Mouse (Mus musculus) CH12.LX (cell line): ENCODE results near the gene Agrp. TPM values are rescaled to one million over a fixed set of nuclear protein-coding genes. Genes with fewer than 3 reads are reported as not detected.
A peak's percentile ranks its signal among the peaks of the same experiment; 100 is the strongest.

Source experiments
- DNase-seq: peaks from one replicate; pipeline ENCODE4 v3.0.0-alpha.2; 2013; ENCODE audit errors: extremely low read depth
- H3K27ac ChIP-seq: 2 replicates; pipeline ENCODE4 v1.5.1; 2012; ENCODE audit warnings: low read depth, mild to moderate bottlenecking, control low read depth, moderate library complexity; ENCODE audit not compliant: insufficient read depth
- H3K27me3 ChIP-seq: replicated peaks from 2 replicates; pipeline ENCODE3; 2012; ENCODE audit warnings: inconsistent platforms
- H3K36me3 ChIP-seq, 2 experiments: replicated peaks in 1 of 2; 2 replicates each; pipeline versions ENCODE3 to v1.6.1; 2012; ENCODE audit warnings: inconsistent platforms in 1 of 2, low read length in 1 of 2, mild to moderate bottlenecking in 1 of 2, mixed read lengths in 1 of 2, moderate library complexity in 1 of 2; ENCODE audit not compliant: control insufficient read depth in 1 of 2, insufficient read depth in 1 of 2
- H3K4me1 ChIP-seq, 2 experiments: 2 replicates each; pipeline ENCODE4 v1.6.1; 2012; ENCODE audit warnings: inconsistent platforms in 1 of 2, moderate library complexity in 1 of 2; ENCODE audit not compliant: insufficient read depth in 2 of 2, control insufficient read depth in 1 of 2
- H3K4me2 ChIP-seq: 2 replicates; pipeline ENCODE4 v1.6.1; 2012; ENCODE audit warnings: low read depth, mild to moderate bottlenecking, control low read depth; ENCODE audit not compliant: poor library complexity, insufficient read depth, severe bottlenecking
- H3K4me3 ChIP-seq, 3 experiments: fragments of 150-350 bp in 1 of 3; sonication (generic) in 1 of 3; replicated peaks in 1 of 3; 2 replicates each; pipeline versions ENCODE3 to v1.5.1; 2011 to 2012; ENCODE audit warnings: low read depth in 2 of 3, low read length in 2 of 3, mild to moderate bottlenecking in 2 of 3, moderate library complexity in 2 of 3, control low read depth in 1 of 3, improper control_type of control experiment in 1 of 3, inconsistent platforms in 1 of 3, mixed read lengths in 1 of 3; ENCODE audit not compliant: poor library complexity in 1 of 3
- H3K79me2 ChIP-seq: replicated peaks from 2 replicates; pipeline ENCODE4 v1.6.1; 2012; ENCODE audit warnings: mild to moderate bottlenecking, moderate library complexity; ENCODE audit not compliant: control insufficient read depth, poor library complexity, insufficient read depth, severe bottlenecking; ENCODE audit errors: extremely low read depth
- H3K9ac ChIP-seq: 2 replicates; pipeline ENCODE4 v1.6.1; 2012; ENCODE audit warnings: low read depth, mild to moderate bottlenecking, control low read depth, moderate library complexity; ENCODE audit not compliant: insufficient read depth
- H3K9me3 ChIP-seq: replicated peaks from 2 replicates; pipeline ENCODE3; 2012; ENCODE audit warnings: low read length, inconsistent platforms, mixed read lengths
- CHD1 ChIP-seq: IDR thresholded peaks from 2 replicates; pipeline ENCODE4 v1.6.1; 2012; ENCODE audit warnings: low read depth, low read length, improper control_type of control experiment, inconsistent platforms
- CTCF ChIP-seq, 2 experiments: IDR thresholded peaks in 1 of 2; conservative IDR thresholded peaks in 1 of 2; 2 replicates each; pipeline ENCODE4 v1.5.1; 2011 to 2012; ENCODE audit warnings: low read depth in 2 of 2, low read length in 2 of 2, improper control_type of control experiment in 1 of 2, inconsistent platforms in 1 of 2, mild to moderate bottlenecking in 1 of 2, moderate library complexity in 1 of 2
- ETS1 ChIP-seq: conservative IDR thresholded peaks from 2 replicates; pipeline ENCODE4 v1.6.1; 2012; ENCODE audit warnings: low read depth, mild to moderate bottlenecking, inconsistent platforms, low read length, improper control_type of control experiment, moderate library complexity
- GABPA ChIP-seq: IDR thresholded peaks from 2 replicates; pipeline ENCODE4 v1.6.1; 2012; ENCODE audit warnings: low read depth, low read length, improper control_type of control experiment, inconsistent platforms; ENCODE audit not compliant: insufficient replicate concordance
- JUN ChIP-seq: IDR thresholded peaks from 2 replicates; pipeline ENCODE4 v1.6.1; 2011; ENCODE audit warnings: low read depth, mild to moderate bottlenecking, low read length, improper control_type of control experiment, moderate library complexity; ENCODE audit not compliant: insufficient read depth
- MAX ChIP-seq: IDR thresholded peaks from 2 replicates; pipeline ENCODE4 v1.6.1; 2011; ENCODE audit warnings: low read length, improper control_type of control experiment
- MEF2A ChIP-seq: IDR thresholded peaks from 2 replicates; pipeline ENCODE4 v1.6.1; 2014; ENCODE audit warnings: low read depth, mild to moderate bottlenecking, inconsistent platforms, low read length, improper control_type of control experiment, borderline replicate concordance
- PAX5 ChIP-seq: IDR thresholded peaks from 2 replicates; pipeline ENCODE4 v1.6.1; 2012; ENCODE audit warnings: low read length, inconsistent platforms, mixed read lengths
- RCOR1 ChIP-seq: conservative IDR thresholded peaks from 2 replicates; pipeline ENCODE4 v1.6.1; 2012; ENCODE audit warnings: low read depth, mild to moderate bottlenecking, inconsistent platforms, low read length, improper control_type of control experiment
- SIN3A ChIP-seq: IDR thresholded peaks from 2 replicates; pipeline ENCODE4 v1.6.1; 2012; ENCODE audit warnings: low read length, improper control_type of control experiment, inconsistent platforms
- TBP ChIP-seq: conservative IDR thresholded peaks from 2 replicates; pipeline ENCODE4 v1.6.1; 2011; ENCODE audit warnings: low read depth, low read length, improper control_type of control experiment
- TCF12 ChIP-seq: IDR thresholded peaks from 2 replicates; pipeline ENCODE4 v1.6.1; 2014; ENCODE audit warnings: low read depth, mild to moderate bottlenecking, inconsistent platforms, low read length, improper control_type of control experiment
- UBTF ChIP-seq: IDR thresholded peaks from 2 replicates; pipeline ENCODE4 v1.6.1; 2012; ENCODE audit warnings: low read depth, mild to moderate bottlenecking, inconsistent platforms, low read length, improper control_type of control experiment, moderate library complexity
- ZNF384 ChIP-seq: IDR thresholded peaks from 2 replicates; pipeline ENCODE4 v1.6.1; 2012; ENCODE audit warnings: low read depth, low read length, improper control_type of control experiment, inconsistent platforms
- dilution Hi-C: fragments of 300-500 bp; cut with MboI; formaldehyde crosslinking; loops from 2 replicates; pipeline ENCODE4 v1.14.3; 2020; ENCODE audit warnings: low sequenced_read_pairs; ENCODE audit not compliant: extremely low pct_unique_long_range_greater_than_20kb, extremely low pct_ligation_motif_present
- in situ Hi-C: fragments of 300-500 bp; cut with MboI; formaldehyde crosslinking; loops from 3 replicates; pipeline ENCODE4 v1.14.3; 2019; ENCODE audit warnings: low sequenced_read_pairs, low pct_ligation_motif_present, low pct_unique_long_range_greater_than_20kb, mixed read lengths
- polyA plus RNA-seq: library from polyadenylated mRNA; unstranded; fragments of >175 nt; gene quantifications from 2 replicates; pipeline ENCODE4 v1.2.1, GENCODE M21; 2012; ENCODE audit warnings: low read depth; ENCODE audit not compliant: insufficient read length
- total RNA-seq, 2 experiments: library from RNA; depleted of rRNA; stranded (reverse); fragments of 300-350 nt in 1 of 2; fragments of >200 nt in 1 of 2; gene quantifications; 2 replicates each; pipeline ENCODE4 v1.2.3; 2012 to 2014

Gene Agrp
- total and polyA plus RNA-seq, 3 experiments: 0.30 TPM; not detected in 2

DNA sequence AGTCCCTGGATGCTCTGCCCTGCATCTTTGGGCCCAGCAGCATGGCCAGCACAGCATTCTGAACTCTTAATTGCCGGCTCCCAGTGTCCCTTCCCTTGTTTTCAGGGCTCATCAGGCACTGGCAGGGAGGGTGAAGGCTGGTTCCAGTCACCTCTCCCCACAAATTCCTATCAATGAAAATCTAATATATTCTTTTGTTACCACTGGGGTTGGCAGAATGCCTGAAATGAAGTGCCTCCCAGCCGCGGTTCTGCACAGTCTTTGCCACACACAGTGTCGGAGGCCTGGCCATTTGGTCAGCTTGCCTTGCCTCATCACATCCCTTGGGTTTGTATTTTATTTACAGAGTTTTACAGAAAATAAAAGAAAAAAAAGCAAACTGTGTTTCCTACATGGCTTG, 15.4 kb downstream of the Agrp start:
- DNase-seq: no peak
- peaks cover 21 to 49% of the 10 kb centered on the region in 2 experiments for H3K36me3 ChIP-seq
- H3K27ac ChIP-seq: no peak overlapping the region; the same call in 1 of the 2 replicates
- no peak overlapping the region for H3K4me3 ChIP-seq
- no peak overlapping the region for H3K4me2 ChIP-seq
- in situ Hi-C loops: no loop called here
- no peak for TF ChIP-seq PAX5
- TF ChIP-seq UBTF: 0 out of 2 replicates have a peak, but pooled peaks have one; percentile 3
- TF ChIP-seq, all 38 proteins: peak for 1
- dilution Hi-C loops: no loop called here
- Histone ChIP-seq H3K9ac (no peak overlapping the region), H3K9me3 (no peaks in the 10 kb centered on the region), H3K4me1 (peaks cover 9 to 52% of the 10 kb centered on the region in 2 experiments), H3K27me3 (no peaks in the 10 kb centered on the region), H3K79me2 (no peaks in the 10 kb centered on the region)

DNA sequence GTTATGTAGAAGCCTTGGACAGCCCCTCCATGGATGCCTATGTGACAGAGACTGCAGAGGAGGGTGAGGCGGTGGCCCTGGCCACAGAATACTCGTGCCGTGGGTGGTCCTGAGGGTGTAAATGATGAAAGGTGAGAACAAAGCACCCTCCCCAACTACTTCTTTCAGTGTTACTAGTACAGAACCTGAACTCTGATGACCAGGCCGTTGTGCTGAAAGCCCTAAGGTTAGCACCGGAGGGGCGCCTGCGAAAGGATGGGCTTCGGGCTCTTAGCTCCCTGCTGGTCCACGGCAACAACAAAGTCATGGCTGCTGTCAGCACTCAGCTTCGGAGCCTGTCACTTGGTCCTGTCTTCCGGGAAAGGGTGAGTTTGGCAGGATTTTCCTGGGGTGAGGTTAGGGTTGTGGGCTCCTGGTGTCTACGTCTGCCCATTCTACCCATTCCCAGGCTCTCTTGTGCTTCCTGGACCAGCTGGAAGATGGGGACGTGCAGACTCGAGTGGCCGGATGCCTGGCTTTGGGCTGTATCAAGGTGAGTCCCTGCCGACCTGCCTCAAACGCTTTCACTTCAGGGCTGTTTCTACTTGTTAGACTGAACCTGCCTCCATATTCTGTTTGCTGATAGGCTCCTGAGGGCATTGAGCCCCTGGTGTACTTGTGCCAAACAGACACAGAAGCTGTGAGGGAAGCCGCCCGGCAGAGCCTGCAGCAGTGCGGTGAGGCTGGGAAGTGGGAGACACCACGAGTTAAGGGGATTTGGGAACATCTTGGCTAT, 16.1 kb downstream of the Agrp start:
- H3K4me1 ChIP-seq: peaks cover 7 to 46% of the 10 kb centered on the region in 2 experiments
- H3K79me2 ChIP-seq: no peaks in the 10 kb centered on the region
- no peak overlapping the region for H3K4me3 ChIP-seq
- no peaks in the 10 kb centered on the region for H3K27me3 ChIP-seq
- no peak for TF ChIP-seq MEF2A
- TF ChIP-seq GABPA: no peak
- no peak for TF ChIP-seq MAX
- no peak for TF ChIP-seq CHD1
- TF ChIP-seq ZNF384: no peak
- no peak for TF ChIP-seq JUN
- TF ChIP-seq RCOR1: no peak
- TF ChIP-seq SIN3A: no peak
- no peak for TF ChIP-seq PAX5
- no peak for TF ChIP-seq CTCF (conservative IDR thresholded peaks at IDR 0.05 in 1 of 2, IDR thresholded peaks at IDR 0.05 in 1 of 2; ENCODE audit: low read depth in 2 of 2, low read length in 2 of 2)
- no peak for TF ChIP-seq TBP
- no peak for TF ChIP-seq ETS1
- no peak for TF ChIP-seq TCF12
- H3K4me2 ChIP-seq: no peak overlapping the region
- in situ Hi-C loops: no loop called here
- no peak for DNase-seq
- peaks cover 25 to 56% of the 10 kb centered on the region in 2 experiments for H3K36me3 ChIP-seq
- H3K27ac ChIP-seq: no peak overlapping the region
- dilution Hi-C loops: no loop called here
- no peaks in the 10 kb centered on the region for H3K9me3 ChIP-seq
- no peak overlapping the region for H3K9ac ChIP-seq
